8 mouse cellular contexts compared by ENCODE assay signal in genomic region chr5:143288378-143288911, GRCm38 (mm10). TPM values are rescaled to one million over a fixed set of nuclear protein-coding genes. Genes with fewer than 3 reads are reported as not detected.
DNase-seq lines count a peak whose midpoint lies in the region; ATAC-seq lines count a peak whose summit lies in the region.

No protein-coding gene starts in this region.

- H3K36me3 ChIP-seq in heart, embryonic 11.5 days (ENCODE audit: control insufficient read depth, insufficient read depth, low read length) = no peaks in the 10 kb centered on the region
- no peaks in the 10 kb centered on the region for H3K36me3 ChIP-seq in hindbrain, embryonic 16.5 days (ENCODE audit: control insufficient read depth, insufficient read depth, low read length)
- H3K36me3 ChIP-seq in midbrain, embryonic 10.5 days = no peaks in the 10 kb centered on the region

- H3K4me3 ChIP-seq in heart, embryonic 11.5 days (ENCODE audit: low read depth, low read length) = peak overlapping the region; percentile 40
- peak overlapping the region; percentile 32 for H3K4me3 ChIP-seq in brown adipose tissue, adult 24 weeks (ENCODE audit: insufficient read depth, low read depth, low read length)
- H3K4me3 ChIP-seq in hindbrain, embryonic 16.5 days (ENCODE audit: low read length) = peak overlapping the region; percentile 24
- H3K4me3 ChIP-seq in midbrain, embryonic 10.5 days = peak overlapping the region; percentile 53

- WGBS in heart, embryonic 11.5 days (ENCODE audit: insufficient replicate concordance) = 23% methylated on average over 9 of the region's 9 CpGs
- 15% methylated on average over 7 of the region's 9 CpGs for WGBS in hindbrain, embryonic 16.5 days
- 10% methylated on average over 9 of the region's 9 CpGs for WGBS in midbrain, embryonic 10.5 days

- no peak overlapping the region for H3K9ac ChIP-seq in heart, embryonic 11.5 days (ENCODE audit: low read depth, low read length)
- H3K9ac ChIP-seq in hindbrain, embryonic 16.5 days (ENCODE audit: low read depth, low read length) = no peak overlapping the region

- H3K4me1 ChIP-seq in heart, embryonic 11.5 days (ENCODE audit: control insufficient read depth, insufficient read depth, low read length) = peaks cover 17% of the 10 kb centered on the region
- H3K4me1 ChIP-seq in brown adipose tissue, adult 24 weeks (ENCODE audit: control insufficient read depth, insufficient read depth, insufficient read length, low read length) = 0 out of 2 replicates have a peak, but pooled peaks cover 1% of the 10 kb centered on the region
- peaks cover 13% of the 10 kb centered on the region for H3K4me1 ChIP-seq in hindbrain, embryonic 16.5 days (ENCODE audit: control insufficient read depth, insufficient read depth, low read depth, low read length)
- peaks cover 24% of the 10 kb centered on the region for H3K4me1 ChIP-seq in midbrain, embryonic 10.5 days

- no peaks in the 10 kb centered on the region for H3K9me3 ChIP-seq in heart, embryonic 11.5 days (replicated peaks; ENCODE audit: control insufficient read depth, low read length)
- no peaks in the 10 kb centered on the region for H3K9me3 ChIP-seq in hindbrain, embryonic 16.5 days (ENCODE audit: control insufficient read depth, low read length)
- no peaks in the 10 kb centered on the region for H3K9me3 ChIP-seq in midbrain, embryonic 10.5 days (replicated peaks)

- DNase-seq in heart, adult 11 months = no peak
- no peak for DNase-seq in midbrain, embryonic 10.5 days (ENCODE audit: low spot score)
- DNase-seq in cerebellum, adult 8-10 months = no peak
- no peak for DNase-seq in Muller cell, postnatal 12 days (ENCODE audit: inconsistent ontology term)
- no peak for DNase-seq in right cerebral cortex, postnatal 14 days

- H3K4me2 ChIP-seq in heart, embryonic 11.5 days = peak overlapping the region; percentile 71
- H3K4me2 ChIP-seq in hindbrain, embryonic 16.5 days (ENCODE audit: low read length) = peak overlapping the region; percentile 49; the same call in 1 of the 2 replicates

- no peak for ATAC-seq in heart, embryonic 11.5 days (replicated peaks; ENCODE audit: insufficient number of reproducible peaks, low FRiP score, low TSS enrichment)
- no peak for ATAC-seq in hindbrain, embryonic 16.5 days

- peaks cover 85% of the 10 kb centered on the region for H3K27me3 ChIP-seq in heart, embryonic 11.5 days (ENCODE audit: control insufficient read depth, insufficient read depth, low read length)
- H3K27me3 ChIP-seq in hindbrain, embryonic 16.5 days (replicated peaks; ENCODE audit: control insufficient read depth, insufficient read depth, low read length) = peaks cover 42% of the 10 kb centered on the region
- H3K27me3 ChIP-seq in midbrain, embryonic 10.5 days (ENCODE audit: low read depth, poor library complexity, severe bottlenecking) = peaks cover 89% of the 10 kb centered on the region

- H3K27ac ChIP-seq in heart, embryonic 11.5 days (ENCODE audit: low read depth, low read length) = no peak overlapping the region
- H3K27ac ChIP-seq in brown adipose tissue, adult 24 weeks (replicated peaks; ENCODE audit: low read depth, low read length) = no peak overlapping the region
- no peak overlapping the region for H3K27ac ChIP-seq in hindbrain, embryonic 16.5 days (ENCODE audit: low read depth, low read length)
- H3K27ac ChIP-seq in midbrain, embryonic 10.5 days (replicated peaks) = no peak overlapping the region

RNA-seq across cellular contexts. Expression of gene Zfp853, which starts 5.0 kb away (rescaled TPM):
- polyA plus RNA-seq in heart, embryonic 11.5 days (2014; fragmentation: Nextera tagmentation; extraction: Ambion mirVana) = not detected in 2 replicates
- polyA plus RNA-seq in brown adipose tissue, adult 24 weeks (2012; ENCODE audit: insufficient read depth, insufficient read length, missing spikeins) = not detected in 2 replicates
- 0.16 and 0.31 TPM in 2 replicates for polyA plus RNA-seq in hindbrain, embryonic 16.5 days (2015; fragmentation: Nextera tagmentation; extraction: Ambion mirVana)
- polyA plus RNA-seq in midbrain, embryonic 10.5 days (2016; fragmentation: Nextera tagmentation; extraction: Ambion mirVana) = not detected in 2 replicates

RNA-seq across cellular contexts. Expression of gene Zfp316, which starts 18.6 kb away (rescaled TPM):
- polyA plus RNA-seq in heart, embryonic 11.5 days (2014; fragmentation: Nextera tagmentation; extraction: Ambion mirVana) = 0.89 and 1.2 TPM in 2 replicates
- polyA plus RNA-seq in brown adipose tissue, adult 24 weeks (2012; ENCODE audit: insufficient read depth, insufficient read length, missing spikeins) = 1.5 and 1.6 TPM in 2 replicates
- polyA plus RNA-seq in hindbrain, embryonic 16.5 days (2015; fragmentation: Nextera tagmentation; extraction: Ambion mirVana) = 3.3 and 7.2 TPM in 2 replicates
- polyA plus RNA-seq in midbrain, embryonic 10.5 days (2016; fragmentation: Nextera tagmentation; extraction: Ambion mirVana) = 4.2 and 5.2 TPM in 2 replicates

RNA-seq across cellular contexts. Expression of gene E130309D02Rik, which starts 26.7 kb away (rescaled TPM):
- 19.9 and 25.4 TPM in 2 replicates for polyA plus RNA-seq in heart, embryonic 11.5 days (2014; fragmentation: Nextera tagmentation; extraction: Ambion mirVana)
- 11.5 and 14.1 TPM in 2 replicates for polyA plus RNA-seq in brown adipose tissue, adult 24 weeks (2012; ENCODE audit: insufficient read depth, insufficient read length, missing spikeins)
- 24.9 and 28.2 TPM in 2 replicates for polyA plus RNA-seq in hindbrain, embryonic 16.5 days (2015; fragmentation: Nextera tagmentation; extraction: Ambion mirVana)
- 59.2 and 61.7 TPM in 2 replicates for polyA plus RNA-seq in midbrain, embryonic 10.5 days (2016; fragmentation: Nextera tagmentation; extraction: Ambion mirVana)

RNA-seq across cellular contexts. Expression of gene Zdhhc4, which starts 40.6 kb away (rescaled TPM):
- polyA plus RNA-seq in heart, embryonic 11.5 days (2014; fragmentation: Nextera tagmentation; extraction: Ambion mirVana) = 56.6 and 56.9 TPM in 2 replicates
- 39.0 and 39.8 TPM in 2 replicates for polyA plus RNA-seq in brown adipose tissue, adult 24 weeks (2012; ENCODE audit: insufficient read depth, insufficient read length, missing spikeins)
- 75.9 and 77.0 TPM in 2 replicates for polyA plus RNA-seq in hindbrain, embryonic 16.5 days (2015; fragmentation: Nextera tagmentation; extraction: Ambion mirVana)
- 64.8 and 72.9 TPM in 2 replicates for polyA plus RNA-seq in midbrain, embryonic 10.5 days (2016; fragmentation: Nextera tagmentation; extraction: Ambion mirVana)

RNA-seq across cellular contexts. Expression of gene Zfp12, which starts 53.5 kb away (rescaled TPM):
- 8.4 and 9.2 TPM in 2 replicates for polyA plus RNA-seq in heart, embryonic 11.5 days (2014; fragmentation: Nextera tagmentation; extraction: Ambion mirVana)
- polyA plus RNA-seq in brown adipose tissue, adult 24 weeks (2012; ENCODE audit: insufficient read depth, insufficient read length, missing spikeins) = 3.3 and 4.6 TPM in 2 replicates
- 16.4 and 20.5 TPM in 2 replicates for polyA plus RNA-seq in hindbrain, embryonic 16.5 days (2015; fragmentation: Nextera tagmentation; extraction: Ambion mirVana)
- 20.8 and 21.3 TPM in 2 replicates for polyA plus RNA-seq in midbrain, embryonic 10.5 days (2016; fragmentation: Nextera tagmentation; extraction: Ambion mirVana)
